11 mouse cellular contexts compared by ENCODE assay signal in the genomic region with DNA sequence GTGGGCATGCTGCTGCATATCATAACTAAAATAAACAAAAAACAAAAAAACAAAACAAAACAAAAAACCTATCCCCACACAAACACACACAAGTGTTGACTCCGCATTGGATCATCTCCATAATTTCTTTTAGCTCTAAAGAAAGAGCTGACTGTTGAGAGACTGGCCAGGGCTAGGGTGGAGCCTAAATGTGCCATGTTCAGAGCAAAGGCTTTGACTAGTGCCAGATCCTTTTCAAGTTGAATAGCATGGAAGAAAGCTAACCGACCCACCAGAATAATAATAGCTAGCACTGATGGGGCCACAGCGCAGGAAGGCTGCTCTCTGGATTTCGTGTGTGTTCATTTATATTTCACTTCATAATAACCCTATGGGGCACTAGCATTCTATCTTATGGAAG. TPM values are rescaled to one million over a fixed set of nuclear protein-coding genes. Genes with fewer than 3 reads are reported as not detected.
DNase-seq lines count a peak whose midpoint lies in the region; ATAC-seq and TF ChIP-seq lines count a peak whose summit lies in the region.
"Had no signal": no experiment of that assay in that cellular context is flagged by ENCODE, and none has a peak within 500 bp of the region (broad histone marks: within the 10 kb centered on the region; RNA-seq: fewer than 3 reads in every experiment).

No protein-coding gene starts in this region.

- no peaks in the 10 kb centered on the region for H3K36me3 ChIP-seq in kidney, embryonic 15.5 days
- no peaks in the 10 kb centered on the region for H3K36me3 ChIP-seq in forebrain, embryonic 14.5 days (ENCODE audit: control insufficient read depth, insufficient read depth, low read length)
- H3K36me3 ChIP-seq in liver, embryonic 16.5 days (ENCODE audit: control insufficient read depth, insufficient read depth): no peaks in the 10 kb centered on the region

- 87% methylated on average over 4 of the region's 4 CpGs for WGBS in kidney, embryonic 15.5 days
- WGBS in forebrain, embryonic 14.5 days: 13% methylated on average over 4 of the region's 4 CpGs
- WGBS in liver, embryonic 16.5 days (ENCODE audit: insufficient replicate concordance): 73% methylated on average over 4 of the region's 4 CpGs

- no peak overlapping the region for H3K4me2 ChIP-seq in kidney, embryonic 15.5 days
- H3K4me2 ChIP-seq in forebrain, embryonic 14.5 days (ENCODE audit: low read length): no peak overlapping the region
- no peak overlapping the region for H3K4me2 ChIP-seq in liver, embryonic 16.5 days (ENCODE audit: low read depth, low read length)

- no peak for DNase-seq in kidney, adult 8-10 months
- DNase-seq in brain, embryonic 14.5 days (ENCODE audit: low read depth): peak; percentile 82
- DNase-seq in forebrain, embryonic 14.5 days (ENCODE audit: low spot score): peak; percentile 63
- no peak for DNase-seq in ovary, postnatal 14 days (ENCODE audit: low spot score)
- no peak for DNase-seq in spleen, adult 18-20 months
- DNase-seq: gastrocnemius, postnatal 25 days had no signal

- H3K27ac ChIP-seq in kidney, embryonic 15.5 days: peak overlapping the region; percentile 93; the same call in 1 of the 2 replicates
- peak overlapping the region; percentile 91 for H3K27ac ChIP-seq in forebrain, embryonic 14.5 days (ENCODE audit: low read depth, low read length)
- H3K27ac ChIP-seq in liver, embryonic 16.5 days (ENCODE audit: low read length): 0 out of 2 replicates have a peak overlapping the region, but pooled peaks have one; percentile 38
- H3K27ac ChIP-seq: liver, embryonic 14.5 days had no signal

- peaks cover 54% of the 10 kb centered on the region for H3K4me1 ChIP-seq in kidney, embryonic 15.5 days
- peaks cover 36% of the 10 kb centered on the region for H3K4me1 ChIP-seq in forebrain, embryonic 14.5 days (ENCODE audit: control insufficient read depth, insufficient read depth, low read length)
- peaks cover 13% of the 10 kb centered on the region for H3K4me1 ChIP-seq in liver, embryonic 16.5 days (ENCODE audit: control insufficient read depth, low read depth, low read length)

- TF ChIP-seq POLR2A in brain, embryonic 14.5 days (IDR thresholded peaks at IDR 0.05; ENCODE audit: borderline replicate concordance, extremely low read depth, insufficient read depth, insufficient read length, poor library complexity, severe bottlenecking): no peak

- no peaks in the 10 kb centered on the region for H3K27me3 ChIP-seq in kidney, embryonic 15.5 days
- H3K27me3 ChIP-seq in forebrain, embryonic 14.5 days (replicated peaks; ENCODE audit: control insufficient read depth, insufficient read depth, low read length): no peaks in the 10 kb centered on the region
- H3K27me3 ChIP-seq in liver, embryonic 16.5 days (ENCODE audit: control insufficient read depth, insufficient read depth, low read depth, low read length): no peaks in the 10 kb centered on the region

- H3K9ac ChIP-seq in kidney, embryonic 15.5 days: no peak overlapping the region
- no peak overlapping the region for H3K9ac ChIP-seq in forebrain, embryonic 14.5 days (ENCODE audit: low read length)
- no peak overlapping the region for H3K9ac ChIP-seq in liver, embryonic 16.5 days (ENCODE audit: low read depth, low read length)
- H3K9ac ChIP-seq: liver, embryonic 14.5 days had no signal

- ATAC-seq in kidney, embryonic 15.5 days (replicated peaks; ENCODE audit: low FRiP score): no peak
- ATAC-seq in forebrain, embryonic 14.5 days: no peak
- no peak for ATAC-seq in liver, embryonic 16.5 days (ENCODE audit: low read depth)
- ATAC-seq in cerebellum, adult (ENCODE audit: insufficient number of reproducible peaks, low FRiP score, low TSS enrichment): no peak

- TF ChIP-seq CTCF in brain, embryonic 14.5 days (IDR thresholded peaks at IDR 0.05; ENCODE audit: borderline replicate concordance, extremely low read depth, insufficient read depth, insufficient read length): no peak

- no peaks in the 10 kb centered on the region for H3K9me3 ChIP-seq in kidney, embryonic 15.5 days (replicated peaks)
- no peaks in the 10 kb centered on the region for H3K9me3 ChIP-seq in forebrain, embryonic 14.5 days (replicated peaks; ENCODE audit: control insufficient read depth, low read length)
- no peaks in the 10 kb centered on the region for H3K9me3 ChIP-seq in liver, embryonic 16.5 days (replicated peaks; ENCODE audit: control insufficient read depth, low read length)

- no peak overlapping the region for H3K4me3 ChIP-seq in kidney, embryonic 15.5 days (replicated peaks)
- no peak overlapping the region for H3K4me3 ChIP-seq in forebrain, embryonic 14.5 days (ENCODE audit: low read depth, low read length)
- H3K4me3 ChIP-seq in liver, embryonic 16.5 days (ENCODE audit: low read depth, low read length): no peak overlapping the region
- H3K4me3 ChIP-seq: myocyte had no signal

RNA-seq across cellular contexts. Expression of a gene that starts 48.5 kb away (rescaled TPM):
- polyA plus RNA-seq in kidney, embryonic 15.5 days (2015; fragmentation: Nextera tagmentation; extraction: Ambion mirVana): 136 and 154 TPM in 2 replicates
- 80.2 and 81.0 TPM in 2 replicates for polyA plus RNA-seq in brain, embryonic 14.5 days (2012; rRNA removed)
- 39.7 and 45.5 TPM in 2 replicates for polyA plus RNA-seq in forebrain, embryonic 14.5 days (2014; fragmentation: Nextera tagmentation; extraction: Ambion mirVana)
- 22.2 and 30.4 TPM in 2 replicates for polyA plus RNA-seq in liver, embryonic 16.5 days (2015; fragmentation: Nextera tagmentation; extraction: Ambion mirVana)

Comparison
In these comparisons a context has a peak if more than half of its experiments do, and no peak if none do; other contexts are left out.
1. H3K27ac ChIP-seq: peak in every context shown above with its lines; median percentile 93 in kidney, embryonic 15.5 days; 91 in forebrain, embryonic 14.5 days; 38 in liver, embryonic 16.5 days.
2. DNase-seq: peak in brain, embryonic 14.5 days (single experiment) and forebrain, embryonic 14.5 days (single experiment); none in kidney, adult 8-10 months (0 of 2), ovary, postnatal 14 days (single experiment) and spleen, adult 18-20 months (0 of 2).